Mouse (Mus musculus) small intestine, adult 2 months (tissue): Measurements from ENCODE around the gene Ptn.

Experiments used
- CTCF ChIP-seq: fragments of 200-500 bp; IDR thresholded peaks from 2 replicates; pipeline ENCODE4 v1.5.1; 2012; ENCODE audit warnings: low read depth, mild to moderate bottlenecking, control low read depth, inconsistent platforms, low read length, moderate library complexity, mixed read lengths; ENCODE audit not compliant: insufficient replicate concordance, insufficient read length; ENCODE audit errors: extremely low read depth
- POLR2A ChIP-seq: fragments of 200-500 bp; IDR thresholded peaks from 2 replicates; pipeline ENCODE4 v1.6.1; 2012; ENCODE audit warnings: low read depth, mild to moderate bottlenecking, control low read depth, inconsistent platforms, low read length, moderate library complexity

DNA sequence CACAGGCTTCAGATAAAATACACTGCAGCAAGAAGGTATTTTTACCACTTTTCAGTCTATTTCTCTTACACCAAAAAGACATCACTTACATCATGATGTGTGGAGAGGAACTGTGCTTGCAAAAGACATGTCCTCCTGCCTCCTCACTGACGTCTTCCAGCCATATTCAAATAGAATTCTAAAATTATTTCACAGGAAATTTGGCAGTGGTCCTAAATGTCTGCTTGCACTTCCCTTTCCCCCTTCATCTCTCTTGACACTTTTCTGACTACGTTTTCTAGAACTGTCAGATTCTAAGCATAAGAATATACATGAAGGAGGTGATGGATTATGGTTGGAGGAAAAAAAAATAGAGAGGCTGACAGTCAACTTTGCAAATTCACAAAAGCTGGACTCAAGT, 33.0 kb downstream of the Ptn start:
- no peak for TF ChIP-seq CTCF
- no peak for TF ChIP-seq POLR2A
